Mouse (Mus musculus) forebrain, embryonic 14.5 days (tissue): ENCODE results near the gene Birc6. TPM values are rescaled to one million over a fixed set of nuclear protein-coding genes. Genes with fewer than 3 reads are reported as not detected.

ENCODE experiments used
- ATAC-seq: fragments of 200-750 bp; cut with Nextera tagmentation; 2 replicates; pipeline ENCODE4 v1.8.0; 2017; ENCODE audit warnings: mild to moderate bottlenecking, moderate library complexity
- DNase-seq: peaks from one replicate; pipeline ENCODE4 v3.0.0-alpha.2; 2015; ENCODE audit warnings: low spot score
- H3K27ac ChIP-seq: fragments of 300-500 bp; sonication (generic); 2 replicates; pipeline ENCODE4 v1.5.1; 2014; ENCODE audit warnings: low read depth, mild to moderate bottlenecking, control low read depth, low read length, moderate library complexity
- H3K27me3 ChIP-seq: fragments of 300-500 bp; sonication (generic); replicated peaks from 2 replicates; pipeline ENCODE4 v1.6.1; 2014; ENCODE audit warnings: low read length, control low read depth, mixed read lengths; ENCODE audit not compliant: control insufficient read depth, insufficient read depth
- H3K36me3 ChIP-seq: fragments of 300-500 bp; sonication (generic); 2 replicates; pipeline ENCODE4 v1.6.1; 2014; ENCODE audit warnings: low read length, control low read depth; ENCODE audit not compliant: control insufficient read depth, insufficient read depth
- H3K4me1 ChIP-seq: fragments of 300-500 bp; sonication (generic); 2 replicates; pipeline ENCODE4 v1.6.1; 2014; ENCODE audit warnings: antibody characterized with exemption, low read length, control low read depth; ENCODE audit not compliant: control insufficient read depth, insufficient read depth
- H3K4me2 ChIP-seq: fragments of 300-500 bp; sonication (generic); 2 replicates; pipeline ENCODE4 v1.6.1; 2014; ENCODE audit warnings: mild to moderate bottlenecking, control low read depth, low read length
- H3K4me3 ChIP-seq: fragments of 300-500 bp; sonication (generic); 2 replicates; pipeline ENCODE4 v1.5.1; 2014; ENCODE audit warnings: low read depth, low read length, control low read depth
- H3K9ac ChIP-seq: fragments of 300-500 bp; sonication (generic); 2 replicates; pipeline ENCODE4 v1.6.1; 2014; ENCODE audit warnings: mild to moderate bottlenecking, low read length, control low read depth, moderate library complexity
- H3K9me3 ChIP-seq: fragments of 300-500 bp; sonication (generic); replicated peaks from 2 replicates; pipeline ENCODE4 v1.6.1; 2016; ENCODE audit warnings: low read length, control low read depth, mixed read lengths; ENCODE audit not compliant: control insufficient read depth
- WGBS: fragments of 180-500 bp; shearing (Covaris S2); extraction: QIAGEN DNeasy Blood & Tissue Kit; methylation state at CpG from one replicate; pipeline ENCODE4 v1.1.7; 2014; 5-methylcytosine and 5-hydroxymethylcytosine counted together
- polyA plus RNA-seq: library from polyadenylated mRNA; unstranded; fragments of >200 nt; fragmentation: Nextera tagmentation; extraction: Ambion mirVana; gene quantifications from 2 replicates; pipeline ENCODE4 v1.2.1, GENCODE M21; 2014

Birc6 gene
- polyA plus RNA-seq, 1 experiment from 2014 or later: 63.7 TPM

- H3K27ac ChIP-seq: no peak overlapping the region
- H3K36me3 ChIP-seq: peaks cover 25% of the 10 kb centered on the region
- H3K9ac ChIP-seq: no peak overlapping the region
- DNase-seq (no peak), ATAC-seq (no peak)
- no peak overlapping the region for H3K4me2 ChIP-seq
- no peaks in the 10 kb centered on the region for H3K9me3 ChIP-seq
- WGBS: 89% methylated on average over 1 of the region's 1 CpGs
- no peak overlapping the region for H3K4me3 ChIP-seq
- no peaks in the 10 kb centered on the region for H3K27me3 ChIP-seq
- no peaks in the 10 kb centered on the region for H3K4me1 ChIP-seq
Observed at GRCm38 (mm10) chr17:74580738-74581137, 52.6 kb downstream of the Birc6 start.

GRCm38 (mm10) chr17:74586768-74587167 is 58.7 kb downstream of the Birc6 start:
- Histone ChIP-seq H3K4me2 (no peak overlapping the region), H3K36me3 (0 out of 2 replicates have a peak, but pooled peaks cover 10% of the 10 kb centered on the region), H3K9me3 (no peaks in the 10 kb centered on the region), H3K27ac (no peak overlapping the region), H3K27me3 (no peaks in the 10 kb centered on the region), H3K4me3 (no peak overlapping the region), H3K4me1 (no peaks in the 10 kb centered on the region), H3K9ac (no peak overlapping the region)
- DNase-seq (no peak), ATAC-seq (no peak)
- 81% methylated on average over 3 of the region's 3 CpGs for WGBS

GRCm38 (mm10) chr17:74598908-74599307 is 70.8 kb downstream of the Birc6 start:
- no peak overlapping the region for H3K9ac ChIP-seq
- no peaks in the 10 kb centered on the region for H3K4me1 ChIP-seq
- no peak overlapping the region for H3K4me3 ChIP-seq
- H3K4me2 ChIP-seq: no peak overlapping the region
- WGBS: 96% methylated on average over 9 of the region's 9 CpGs
- DNase-seq (no peak), ATAC-seq (no peak)
- H3K27me3 ChIP-seq: no peaks in the 10 kb centered on the region
- H3K9me3 ChIP-seq: no peaks in the 10 kb centered on the region
- H3K27ac ChIP-seq: no peak overlapping the region
- H3K36me3 ChIP-seq: peaks cover 65% of the 10 kb centered on the region

GRCm38 (mm10) chr17:74599396-74599795 is 71.3 kb downstream of the Birc6 start:
- no peaks in the 10 kb centered on the region for H3K4me1 ChIP-seq
- no peak overlapping the region for H3K27ac ChIP-seq
- peaks cover 66% of the 10 kb centered on the region for H3K36me3 ChIP-seq
- H3K9ac ChIP-seq: no peak overlapping the region
- WGBS: 95% methylated on average over 2 of the region's 2 CpGs
- H3K27me3 ChIP-seq: no peaks in the 10 kb centered on the region
- DNase-seq (no peak), ATAC-seq (no peak)
- no peak overlapping the region for H3K4me2 ChIP-seq
- H3K9me3 ChIP-seq: no peaks in the 10 kb centered on the region
- no peak overlapping the region for H3K4me3 ChIP-seq

GRCm38 (mm10) chr17:74601201-74601600 is 73.1 kb downstream of the Birc6 start:
- H3K9me3 ChIP-seq: no peaks in the 10 kb centered on the region
- 82% methylated on average over 1 of the region's 1 CpGs for WGBS
- ATAC-seq: no peak
- H3K4me2 ChIP-seq: no peak overlapping the region
- H3K4me3 ChIP-seq: no peak overlapping the region
- no peak for DNase-seq
- no peaks in the 10 kb centered on the region for H3K27me3 ChIP-seq
- no peak overlapping the region for H3K9ac ChIP-seq
- H3K27ac ChIP-seq: no peak overlapping the region
- H3K36me3 ChIP-seq: peaks cover 63% of the 10 kb centered on the region
- no peaks in the 10 kb centered on the region for H3K4me1 ChIP-seq

- no peaks in the 10 kb centered on the region for H3K9me3 ChIP-seq
- 90% methylated on average over 3 of the region's 3 CpGs for WGBS
- H3K27ac ChIP-seq: no peak overlapping the region
- H3K36me3 ChIP-seq: peaks cover 69% of the 10 kb centered on the region
- no peak overlapping the region for H3K4me2 ChIP-seq
- H3K4me1 ChIP-seq: no peaks in the 10 kb centered on the region
- no peaks in the 10 kb centered on the region for H3K27me3 ChIP-seq
- H3K9ac ChIP-seq: no peak overlapping the region
- H3K4me3 ChIP-seq: no peak overlapping the region
- ATAC-seq: no peak
- no peak for DNase-seq
Observed at GRCm38 (mm10) chr17:74630798-74631197, 102.7 kb downstream of the Birc6 start.

GRCm38 (mm10) chr17:74642445-74642844 is 114.3 kb downstream of the Birc6 start:
- no peak overlapping the region for H3K9ac ChIP-seq
- no peaks in the 10 kb centered on the region for H3K9me3 ChIP-seq
- ATAC-seq: no peak
- peaks cover 73% of the 10 kb centered on the region for H3K36me3 ChIP-seq
- H3K4me3 ChIP-seq: no peak overlapping the region
- H3K27ac ChIP-seq: no peak overlapping the region
- no peaks in the 10 kb centered on the region for H3K4me1 ChIP-seq
- DNase-seq: no peak
- H3K27me3 ChIP-seq: no peaks in the 10 kb centered on the region
- H3K4me2 ChIP-seq: no peak overlapping the region

- WGBS: 97% methylated on average over 3 of the region's 3 CpGs
- peaks cover 62% of the 10 kb centered on the region for H3K36me3 ChIP-seq
- DNase-seq (no peak), ATAC-seq (no peak)
- no peak overlapping the region for H3K27ac ChIP-seq
- H3K27me3 ChIP-seq: no peaks in the 10 kb centered on the region
- no peak overlapping the region for H3K9ac ChIP-seq
- H3K4me1 ChIP-seq: no peaks in the 10 kb centered on the region
- no peak overlapping the region for H3K4me3 ChIP-seq
- no peaks in the 10 kb centered on the region for H3K9me3 ChIP-seq
- no peak overlapping the region for H3K4me2 ChIP-seq
Observed at GRCm38 (mm10) chr17:74658362-74658761, 130.3 kb downstream of the Birc6 start.

- Histone ChIP-seq H3K9ac (no peak overlapping the region), H3K27me3 (no peaks in the 10 kb centered on the region), H3K4me3 (no peak overlapping the region), H3K9me3 (no peaks in the 10 kb centered on the region), H3K27ac (no peak overlapping the region), H3K36me3 (peaks cover 67% of the 10 kb centered on the region), H3K4me1 (no peaks in the 10 kb centered on the region), H3K4me2 (no peak overlapping the region)
- no CpG with 5 or more reads among the region's 1 CpGs for WGBS
- ATAC-seq (no peak), DNase-seq (no peak)
Observed at GRCm38 (mm10) chr17:74668010-74668409, 139.9 kb downstream of the Birc6 start.
